Mouse (Mus musculus) T-helper 2 cell (primary cell): Measurements from ENCODE around the gene Asna1.

Experiments
- in situ Hi-C: fragments of 300-600 bp; cut with MboI, MseI; formaldehyde crosslinking; loops from one replicate; pipeline ENCODE4 v1.15.1; 2025; ENCODE audit warnings: high pct_unique_total_duplicates

Gene Asna1

DNA sequence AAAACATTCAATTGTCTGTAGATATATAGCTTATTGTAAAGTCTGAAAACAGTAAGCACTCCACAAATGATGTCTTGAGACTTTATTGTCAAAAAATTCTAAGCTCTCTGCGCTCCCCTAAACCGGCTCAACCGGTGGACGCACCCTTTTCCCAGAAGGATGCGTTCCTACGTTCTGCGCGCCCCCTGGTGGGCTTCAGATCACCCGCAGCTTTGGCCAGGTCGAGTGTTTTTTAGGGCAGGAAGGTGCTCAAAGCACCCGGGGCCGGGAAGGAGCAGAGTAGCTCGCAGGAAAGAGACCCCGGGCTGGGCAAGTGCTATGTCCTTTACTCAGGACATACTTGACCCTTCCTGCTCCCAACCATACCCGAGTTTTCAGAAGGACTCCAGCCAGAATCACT lies 35.3 kb downstream of the Asna1 start:
- in situ Hi-C loops = loop anchor here (10.0 kb wide), 1 partner anchor 325 kb away; the partner anchor contains the start of gene Ier2

DNA sequence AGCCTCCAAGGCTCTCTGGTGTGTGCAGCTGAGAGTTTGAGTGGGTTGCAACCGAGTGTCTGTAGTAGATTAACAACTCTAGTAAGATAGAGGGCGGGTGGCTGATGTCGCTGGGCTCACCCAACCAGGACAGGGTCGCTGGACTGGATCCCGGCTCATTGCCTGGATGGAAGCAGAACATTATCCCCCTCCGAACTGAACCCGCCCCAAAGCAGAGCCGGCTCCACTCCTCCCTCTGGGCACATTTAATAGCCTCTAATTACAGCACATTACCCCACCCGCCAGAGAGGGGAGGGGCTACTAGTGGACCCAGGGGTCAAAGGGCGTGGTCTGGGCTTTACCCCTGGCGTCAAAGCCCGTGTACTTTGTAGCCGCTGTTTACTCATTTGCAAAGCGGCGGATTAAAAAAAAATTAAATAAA lies 35.8 kb downstream of the Asna1 start:
- in situ Hi-C loops = loop anchor here (10.0 kb wide), 1 partner anchor 325 kb away; the partner anchor contains the start of gene Ier2

DNA sequence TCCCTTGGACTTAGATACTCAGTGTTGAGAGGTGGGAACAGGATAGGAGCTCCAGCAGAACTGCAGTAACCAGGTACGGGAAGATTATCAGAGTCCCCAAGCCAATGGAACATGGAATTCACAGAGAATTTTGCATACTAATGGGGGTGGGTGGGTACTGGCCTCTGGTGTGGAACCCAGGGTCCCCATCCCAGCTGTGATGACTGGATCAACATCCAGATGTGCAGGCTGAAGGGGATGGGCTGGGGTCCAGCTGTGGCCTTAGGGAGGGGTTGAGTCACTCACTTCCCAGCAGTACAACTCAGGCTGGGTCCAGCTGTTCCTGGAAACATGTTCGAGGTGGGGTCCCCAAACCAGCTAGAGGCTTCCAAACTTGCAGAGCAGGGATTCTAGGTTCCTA lies 37.2 kb downstream of the Asna1 start:
- in situ Hi-C loops = loop anchor here (10.0 kb wide), 1 partner anchor 323 kb away; the partner anchor contains the start of gene Ier2

DNA sequence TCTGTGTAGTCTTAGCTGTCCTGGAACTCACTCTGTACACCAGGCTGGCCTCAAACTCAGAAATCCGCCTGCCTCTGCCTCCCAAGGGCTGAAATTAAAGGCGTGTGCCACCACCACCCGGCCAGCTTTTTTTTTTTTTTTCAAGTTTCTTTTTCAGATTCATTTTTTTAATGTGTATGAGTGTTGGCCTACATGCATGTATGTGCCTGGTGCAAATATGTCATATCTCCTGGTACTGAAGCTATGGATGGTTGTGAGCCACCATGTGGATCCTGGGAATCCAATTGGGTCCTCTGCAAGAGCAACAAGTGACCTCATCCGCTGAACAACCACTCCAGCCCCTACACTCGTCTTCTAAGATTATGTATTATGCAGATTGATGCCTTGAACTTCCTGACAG lies 37.7 kb downstream of the Asna1 start:
- in situ Hi-C loops = loop anchor here (10.0 kb wide), 1 partner anchor 323 kb away; the partner anchor contains the start of gene Ier2

DNA sequence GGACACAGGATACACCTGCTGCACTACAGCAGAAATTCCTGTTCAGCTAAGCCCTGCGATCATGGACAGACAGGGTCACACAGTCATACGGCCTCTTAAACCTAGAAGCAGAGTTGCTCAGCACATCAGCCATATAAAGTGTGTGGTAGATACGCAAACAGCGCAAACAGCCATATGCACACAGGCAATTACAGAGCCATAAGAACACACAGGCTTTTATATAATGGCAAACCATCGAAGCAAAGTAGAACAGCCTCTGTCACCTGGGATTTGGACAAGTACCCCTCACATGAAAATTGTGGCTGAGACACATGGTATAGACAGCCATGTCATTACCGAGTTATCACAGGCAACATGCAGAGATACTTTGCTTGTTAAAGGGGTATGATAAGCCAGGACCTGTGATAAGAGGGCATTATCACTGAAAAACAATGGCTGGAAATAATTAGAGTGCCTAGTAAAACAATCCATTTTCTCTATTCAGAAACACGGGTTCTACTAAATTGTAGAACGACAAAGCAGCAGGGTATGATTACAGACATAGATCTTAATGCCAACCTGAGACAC lies 38.6 kb downstream of the Asna1 start:
- in situ Hi-C loops = loop anchor here (10.0 kb wide), 1 partner anchor 322 kb away; the partner anchor contains the start of gene Ier2

DNA sequence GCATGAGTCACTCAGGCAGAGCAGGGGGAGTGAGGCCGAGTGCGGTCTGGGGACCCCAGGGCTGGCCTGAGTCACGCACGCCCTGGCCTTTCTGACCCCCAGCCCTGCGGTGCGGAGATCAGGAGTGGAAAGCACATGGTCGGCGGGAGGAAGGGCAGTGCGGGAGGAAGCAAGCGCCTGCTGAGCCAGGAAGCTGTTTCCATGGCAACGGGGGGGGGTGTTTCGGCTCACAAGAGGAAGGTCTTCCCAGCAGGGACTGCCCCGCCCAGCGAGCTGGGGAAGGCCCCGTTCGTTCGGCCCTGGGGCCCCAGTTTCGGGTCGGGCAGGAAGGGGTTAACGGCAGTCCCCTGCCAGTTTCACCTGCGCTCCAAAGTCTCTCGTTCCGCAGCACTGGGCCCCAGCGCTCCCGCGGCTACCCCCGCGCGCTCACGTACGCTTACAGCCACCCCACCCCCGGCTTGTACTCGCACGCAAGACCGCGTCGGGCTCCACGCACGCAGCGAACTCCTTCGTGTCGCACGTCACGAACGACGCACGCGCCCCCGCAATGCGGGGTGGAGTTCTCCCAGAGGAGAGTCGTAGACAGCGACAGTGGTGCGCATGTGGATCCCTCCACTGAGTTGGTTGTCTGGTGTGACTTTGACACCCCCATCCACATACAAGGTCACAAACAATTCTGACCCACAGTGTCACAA lies 39.2 kb downstream of the Asna1 start:
- in situ Hi-C loops = loop anchor here (10.0 kb wide), 1 partner anchor 321 kb away; the partner anchor contains the start of gene Ier2

DNA sequence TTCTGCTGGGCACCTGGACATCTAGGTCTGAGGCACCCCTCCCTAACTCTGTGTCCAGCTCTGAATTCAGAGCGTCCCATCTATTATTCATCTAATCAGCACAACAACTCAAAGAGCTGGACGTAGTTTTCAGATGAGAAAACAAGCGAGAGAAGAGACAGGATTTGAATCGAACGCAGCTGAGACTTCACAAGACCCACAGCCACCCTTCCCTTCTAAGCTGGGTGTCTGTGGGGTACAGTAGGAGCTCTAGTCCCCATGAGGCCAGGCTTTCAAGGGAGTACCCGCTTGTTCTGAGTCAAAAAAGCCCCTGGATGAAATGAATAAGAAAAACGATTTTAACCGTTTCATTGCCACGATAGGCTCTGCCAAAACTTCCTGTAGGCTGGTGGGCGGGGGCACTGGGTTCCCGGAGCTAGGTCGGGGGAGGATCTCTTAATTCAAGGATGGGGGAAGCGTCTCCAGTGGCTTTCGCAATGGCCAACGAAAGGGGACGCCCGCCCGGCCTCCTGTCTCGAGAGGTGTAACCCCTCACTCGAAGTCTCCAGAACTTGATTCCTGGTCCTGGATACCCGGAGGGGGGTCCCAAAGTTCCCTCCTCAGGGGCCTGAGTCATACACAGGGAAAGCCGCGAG lies 39.9 kb downstream of the Asna1 start:
- in situ Hi-C loops = loop anchor here (10.0 kb wide), 1 partner anchor 320 kb away; the partner anchor contains the start of gene Ier2

DNA sequence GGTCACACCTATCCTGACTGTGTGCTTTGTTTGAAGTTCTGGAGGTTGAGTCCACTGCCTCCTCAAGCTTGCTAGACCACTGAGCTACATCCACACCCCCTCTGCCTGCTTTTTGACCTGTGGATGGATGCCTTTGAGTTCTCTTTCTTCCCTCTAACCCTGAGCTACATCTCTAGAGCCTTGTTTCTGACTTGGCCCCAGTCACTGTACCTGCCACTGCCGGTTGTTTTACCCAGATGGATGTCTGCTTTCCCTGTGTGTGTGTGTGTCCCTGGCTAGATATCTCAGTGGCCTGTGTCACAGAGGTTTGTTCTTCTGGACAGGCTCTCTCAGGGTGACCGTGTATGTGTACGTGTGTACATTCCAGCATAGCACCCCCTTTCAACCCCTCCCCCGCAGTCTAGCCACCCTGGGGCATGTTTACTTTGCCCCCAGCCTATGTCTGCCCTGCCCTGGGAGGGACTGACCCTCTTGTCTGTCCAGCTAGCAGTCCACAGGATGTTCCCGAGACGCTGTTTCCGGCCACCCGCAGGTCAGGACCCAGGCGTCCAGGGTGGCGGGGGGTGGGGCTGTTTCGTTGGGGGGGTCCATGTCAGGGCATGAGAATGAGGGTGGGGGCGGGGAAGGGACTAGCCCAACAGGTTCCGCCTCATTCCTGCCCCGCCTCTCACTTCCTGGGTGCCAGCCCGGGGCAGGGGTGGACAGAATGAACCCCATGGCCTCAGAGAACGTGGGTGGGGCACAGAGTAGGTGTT lies 40.6 kb downstream of the Asna1 start:
- in situ Hi-C loops = loop anchor here (10.0 kb wide), 1 partner anchor 320 kb away; the partner anchor contains the start of gene Ier2

DNA sequence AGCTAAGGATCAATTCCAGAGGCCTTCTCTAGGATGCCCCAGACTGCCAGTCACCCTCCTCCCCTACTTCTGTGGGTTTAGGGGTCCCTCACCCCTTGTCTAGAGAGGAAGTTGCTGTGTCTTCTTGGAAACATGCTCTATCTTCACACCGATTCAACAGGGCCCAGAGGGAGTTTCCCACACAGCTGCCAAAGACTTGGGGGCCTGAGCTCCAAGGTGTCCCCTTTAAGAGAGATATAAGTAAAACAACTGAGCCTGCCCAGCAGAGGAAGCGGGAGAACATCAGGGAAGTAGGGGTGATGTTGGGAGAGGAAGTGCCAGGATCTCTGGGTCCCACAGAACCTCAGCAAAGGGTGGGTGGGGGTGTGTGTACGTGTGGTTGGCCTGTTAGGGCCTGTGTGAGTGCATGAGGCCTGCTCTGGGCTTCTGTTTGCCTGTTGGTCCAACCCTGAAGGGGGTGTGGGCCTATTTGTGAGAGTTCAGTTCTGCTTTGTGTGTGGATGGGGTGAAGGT lies 42.5 kb downstream of the Asna1 start:
- in situ Hi-C loops = loop anchor here (10.0 kb wide), 1 partner anchor 318 kb away; the partner anchor contains the start of gene Ier2

DNA sequence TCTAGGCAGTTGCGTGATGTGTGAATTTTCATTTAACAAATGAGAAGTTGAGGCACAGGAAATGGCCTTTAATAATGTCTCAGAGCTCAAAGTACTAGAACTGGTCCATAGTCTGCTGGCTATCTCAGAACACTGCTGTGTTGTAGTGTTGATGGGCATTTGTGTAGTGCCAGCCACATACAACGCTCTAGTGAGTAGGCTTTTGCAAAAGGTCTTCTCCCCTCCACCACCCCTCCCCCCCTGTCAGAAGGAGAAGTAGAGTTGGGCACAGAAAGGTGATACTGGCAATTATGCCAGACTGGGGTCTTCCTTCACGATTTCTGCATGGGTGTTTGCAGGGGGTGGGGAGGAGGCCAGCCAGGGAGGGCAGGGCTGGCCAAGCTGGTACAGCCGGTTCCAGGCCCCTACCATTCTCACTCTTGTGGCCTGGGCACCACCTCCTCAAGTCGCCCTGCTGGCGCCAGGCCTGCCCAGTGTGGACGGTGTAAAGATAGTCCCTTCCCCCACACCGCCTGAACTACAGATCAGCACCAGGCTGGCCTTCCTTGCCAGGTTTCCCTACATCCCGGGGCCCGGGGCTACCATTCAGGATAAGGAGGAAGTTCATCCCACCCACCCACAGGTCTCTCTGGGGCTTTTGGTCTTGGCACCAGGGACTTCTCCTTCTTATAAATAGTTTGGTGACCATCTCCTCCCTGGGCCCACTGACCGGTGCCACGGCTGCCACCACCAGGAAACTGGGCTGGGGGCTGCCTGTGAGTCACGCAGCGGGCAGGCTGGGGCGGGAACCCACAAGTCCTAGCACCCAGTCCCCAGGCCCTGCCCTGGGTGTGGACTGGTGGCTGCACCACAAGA lies 43.2 kb downstream of the Asna1 start:
- in situ Hi-C loops = loop anchor here (10.0 kb wide), 1 partner anchor 317 kb away; the partner anchor contains the start of gene Ier2

DNA sequence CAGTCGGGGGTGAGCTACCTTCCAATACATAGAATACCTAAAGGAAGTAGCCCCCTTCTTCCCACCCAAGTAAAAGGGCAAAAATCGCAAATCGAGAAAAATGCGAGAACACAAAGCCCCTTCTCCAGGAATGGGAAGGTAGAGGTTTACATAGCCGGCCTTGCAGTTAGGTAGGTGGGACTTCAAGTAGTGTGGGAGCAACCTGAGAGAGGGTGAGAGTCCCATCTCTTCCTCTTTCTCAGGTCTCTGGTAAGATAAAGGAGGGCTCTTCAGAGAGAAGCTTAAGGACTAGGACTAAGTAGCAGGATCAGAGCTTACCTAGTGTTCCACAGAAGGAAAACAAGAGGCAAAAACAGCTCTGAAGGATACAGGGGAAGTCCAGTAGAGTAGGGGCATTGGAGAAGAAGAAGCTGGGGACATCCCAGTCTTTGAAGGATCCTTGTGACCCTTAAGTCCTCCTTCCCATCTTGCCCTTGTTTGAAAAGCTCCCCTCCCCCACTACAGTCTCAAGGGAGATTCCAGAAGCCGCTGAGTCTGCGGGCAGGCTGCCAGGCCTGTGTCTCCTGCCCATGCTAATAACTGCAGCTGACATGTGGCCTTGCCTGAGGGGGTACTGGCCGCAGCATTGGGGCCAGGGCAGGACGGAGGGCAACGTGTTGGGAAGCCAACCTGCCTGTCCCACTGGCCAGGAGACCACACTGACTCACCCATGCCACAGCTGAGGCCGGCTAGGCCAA lies 44.3 kb downstream of the Asna1 start:
- in situ Hi-C loops = loop anchor here (10.0 kb wide), 1 partner anchor 316 kb away; the partner anchor contains the start of gene Ier2

DNA sequence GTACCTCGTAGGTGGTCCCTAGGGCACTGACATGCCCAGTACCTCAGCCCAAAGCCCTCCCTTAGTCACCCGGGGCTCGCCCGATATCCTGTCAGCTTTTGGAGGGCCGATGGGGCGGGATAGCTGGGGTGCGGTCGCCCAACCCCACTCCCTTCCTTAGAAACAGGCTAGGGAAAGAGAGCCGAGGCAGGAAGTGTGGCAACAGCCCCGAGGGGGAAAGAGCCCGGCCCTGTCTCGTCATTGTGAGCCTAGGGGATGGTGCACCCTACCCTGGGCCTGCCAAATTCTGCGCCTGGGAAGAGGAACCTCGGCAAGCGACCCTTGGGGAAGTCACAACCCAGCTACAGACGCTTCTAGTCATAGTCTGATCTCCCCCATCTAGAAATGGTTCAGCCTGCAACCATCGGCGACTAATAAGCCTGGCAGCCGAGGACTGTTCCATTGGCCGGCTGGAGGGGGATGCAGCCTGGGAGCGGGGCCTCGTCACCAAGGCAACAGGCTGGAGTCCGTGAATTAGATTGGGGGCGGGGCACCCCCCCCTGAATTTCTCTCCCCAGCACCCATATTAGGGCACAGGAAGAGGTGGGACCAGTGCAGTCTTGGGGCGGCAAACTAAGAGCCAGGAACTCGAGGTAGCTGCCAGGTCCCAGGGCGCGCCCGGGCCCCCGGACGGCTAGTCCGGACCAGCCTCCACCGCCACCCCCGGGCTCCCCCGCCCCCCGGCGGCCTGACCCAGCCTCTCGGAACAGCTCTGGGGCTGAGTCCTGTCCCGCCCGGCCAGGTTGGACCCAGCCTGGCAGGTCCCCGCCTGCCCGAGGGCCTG lies 45.3 kb downstream of the Asna1 start:
- in situ Hi-C loops = loop anchor here (10.0 kb wide), 1 partner anchor 315 kb away; the partner anchor contains the start of gene Ier2

DNA sequence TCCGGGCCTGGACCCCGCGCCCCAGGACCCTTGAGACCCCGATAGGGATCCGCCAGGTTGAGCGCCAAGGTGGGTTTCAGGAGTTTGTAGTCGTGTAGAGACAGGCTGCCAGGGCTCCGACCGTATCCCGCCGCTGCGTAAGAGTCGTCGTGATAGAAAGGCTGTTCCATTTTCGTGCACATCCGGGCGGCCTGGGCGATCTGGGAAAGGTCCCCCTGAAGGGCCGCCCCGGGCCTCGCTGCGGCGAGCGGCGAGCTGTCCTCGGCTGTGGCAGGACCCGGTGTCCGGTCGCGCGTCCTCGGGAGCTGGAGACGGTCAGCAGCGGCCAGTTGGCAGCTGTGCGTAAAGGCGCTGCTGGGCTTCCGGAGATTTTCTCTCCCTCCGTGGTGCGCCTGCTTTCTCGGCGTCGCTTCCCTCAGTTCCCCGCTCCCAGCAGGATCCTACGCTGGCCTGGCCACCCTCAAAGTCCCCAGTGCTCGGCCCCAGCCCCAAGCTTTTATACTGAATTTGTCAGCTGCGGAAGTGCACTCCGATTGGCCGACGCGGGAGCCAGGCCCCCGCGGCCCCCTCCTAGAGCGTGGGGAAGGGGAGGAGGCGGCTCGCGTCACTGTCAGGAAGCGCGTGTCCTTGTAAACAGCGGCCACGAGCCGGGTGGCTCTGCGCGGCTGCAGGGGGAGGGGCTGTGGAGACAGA lies 46.7 kb downstream of the Asna1 start, which contains the start of gene Junb:
Gene Junb, minus strand, starts transcription at position 471 of the 693 bp plus-strand sequence.
- in situ Hi-C loops = no loop called here

DNA sequence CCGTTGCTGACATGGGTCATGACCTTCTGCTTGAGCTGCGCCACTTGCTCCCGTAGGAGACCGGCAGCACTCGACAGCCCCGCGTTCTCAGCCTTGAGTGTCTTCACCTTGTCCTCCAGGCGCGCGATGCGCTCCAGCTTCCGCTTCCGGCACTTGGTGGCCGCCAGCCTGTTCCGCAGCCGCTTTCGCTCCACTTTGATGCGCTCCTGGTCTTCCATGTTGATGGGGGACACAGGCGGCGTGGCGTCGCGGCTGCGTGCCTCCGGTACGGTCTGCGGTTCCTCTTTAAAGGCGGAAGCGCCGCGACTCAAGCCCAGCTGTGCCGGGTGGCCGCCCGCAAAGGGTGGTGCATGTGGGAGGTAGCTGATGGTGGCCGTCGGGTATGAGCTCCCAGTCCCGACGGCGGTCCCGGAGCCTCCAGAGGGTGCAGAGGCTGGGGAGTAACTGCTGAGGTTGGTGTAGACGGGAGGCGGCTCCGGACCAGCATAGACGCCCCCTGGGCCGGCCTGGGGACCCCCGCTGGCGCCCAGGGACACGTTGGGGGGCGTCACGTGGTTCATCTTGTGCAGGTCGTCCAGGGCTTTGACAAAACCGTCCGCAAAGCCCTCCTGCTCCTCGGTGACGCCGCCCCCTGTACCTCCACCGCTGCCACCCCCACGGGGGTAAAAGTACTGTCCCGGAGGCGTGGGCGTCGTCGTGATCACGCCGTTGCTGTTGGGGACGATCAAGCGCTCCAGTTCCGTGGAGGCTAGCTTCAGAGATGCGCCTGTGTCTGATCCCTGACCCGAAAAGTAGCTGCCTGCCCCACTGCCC lies 47.4 kb downstream of the Asna1 start:
- in situ Hi-C loops = no loop called here

DNA sequence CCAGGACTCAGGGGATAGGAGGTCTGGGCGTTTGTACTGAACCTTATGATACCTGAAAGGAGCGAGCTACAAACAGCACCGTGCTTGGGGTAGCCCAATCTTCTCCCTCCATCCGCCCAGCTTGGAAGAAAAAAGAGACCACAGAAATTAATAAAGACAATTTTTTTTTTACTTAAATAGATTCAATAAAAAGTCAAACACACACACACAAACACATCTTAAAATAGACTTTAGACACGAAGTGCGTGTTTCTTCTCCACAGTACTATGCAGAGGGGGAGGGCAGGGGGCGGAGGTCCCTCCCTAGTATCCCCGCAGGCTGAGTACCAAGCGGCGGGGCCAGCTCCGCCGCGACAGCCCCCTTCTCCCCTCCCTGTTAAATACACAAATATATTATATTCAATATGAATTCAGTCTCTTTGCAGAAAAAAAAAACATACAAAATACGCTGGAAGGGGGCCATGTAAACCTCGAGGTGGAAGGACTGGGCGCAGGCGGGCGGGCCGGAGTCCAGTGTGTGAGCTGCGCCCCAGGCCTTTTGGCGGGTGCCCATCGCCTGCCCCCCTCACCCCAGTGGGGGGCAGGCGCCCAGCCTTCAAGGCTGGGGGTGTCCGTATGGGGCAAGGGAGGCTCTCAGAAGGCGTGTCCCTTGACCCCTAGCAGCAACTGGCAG lies 48.2 kb downstream of the Asna1 start:
- in situ Hi-C loops = no loop called here

DNA sequence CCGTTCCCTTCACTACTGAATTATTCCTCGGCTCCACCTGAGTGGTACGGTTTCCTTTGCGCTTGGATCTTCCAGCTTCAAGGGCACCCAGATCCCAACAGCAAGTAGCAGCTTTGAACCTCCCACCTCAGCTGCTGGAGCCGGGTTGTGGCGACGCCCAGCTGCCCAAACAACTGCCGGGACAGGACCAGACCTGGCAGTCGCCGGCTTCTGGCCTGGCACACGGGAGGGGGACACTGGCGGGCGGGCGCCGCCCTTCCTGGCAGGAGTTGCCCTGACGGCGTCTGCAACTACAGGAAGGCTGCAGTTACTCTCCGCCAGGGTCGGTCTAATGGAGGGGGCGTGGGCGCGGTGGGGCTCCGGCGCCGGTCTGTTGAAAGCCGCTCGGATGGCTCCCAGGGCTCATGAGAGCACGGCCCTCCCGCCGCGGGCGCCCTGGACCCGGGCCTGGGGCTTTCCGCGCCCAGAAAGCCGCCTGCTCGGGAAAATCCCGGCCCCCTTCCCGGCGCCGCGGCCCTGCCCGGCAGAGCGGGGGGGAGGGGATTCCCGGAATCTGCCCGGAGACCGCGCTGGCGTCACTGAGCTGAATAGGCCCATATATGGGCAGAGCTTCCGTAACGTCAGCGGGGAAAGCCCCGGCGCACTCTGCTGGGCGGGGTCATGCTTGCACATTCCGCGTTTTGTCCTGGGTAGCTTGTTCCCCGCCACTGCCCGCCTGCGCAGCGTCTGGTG lies 48.9 kb downstream of the Asna1 start:
- in situ Hi-C loops = no loop called here
